Mouse (Mus musculus): ENCODE measurements at regions not wholly inside any gene's neighbourhood (a gene's known extent, or its start where the extent isn't known, plus 50 kb on each side); places are given as distances from the start of the nearest gene placed in this dataset.

- TF ChIP-seq CTCF (IDR thresholded peaks at IDR 0.05; ENCODE audit: low read depth, low read length), result no peak
- TF ChIP-seq POLR2A (IDR thresholded peaks at IDR 0.05; ENCODE audit: extremely low read depth, insufficient read depth, low read length), result no peak
Observed at GRCm38 (mm10) chr13:84626397-84626796, 404.3 kb downstream of the Tmem161b start.

Measured in liver, adult 2 months (tissue).